Mouse (Mus musculus): ENCODE measurements at regions not wholly inside any gene's neighbourhood (a gene's known extent, or its start where the extent isn't known, plus 50 kb on each side); places are given as distances from the start of the nearest gene placed in this dataset.

- peak; percentile 87 to 95 for DNase-seq
- Histone ChIP-seq H3K27me3 (ENCODE audit: control insufficient read depth, insufficient read depth, low read length) (no peaks in the 10 kb centered on the region), H3K4me1 (ENCODE audit: control insufficient read depth, insufficient read depth, low read length) (peaks cover 30% of the 10 kb centered on the region), H3K27ac (ENCODE audit: insufficient read depth, low read length) (peak overlapping the region; percentile 87), H3K4me3 (replicated peaks; ENCODE audit: insufficient read depth, low read depth, low read length) (no peak overlapping the region)
- WGBS, result 19% methylated on average over 10 of the region's 10 CpGs
- TF ChIP-seq CTCF (IDR thresholded peaks at IDR 0.05; ENCODE audit: borderline replicate concordance, insufficient read depth, low read depth, low read length) (no peak), POLR2A (IDR thresholded peaks at IDR 0.05; ENCODE audit: borderline replicate concordance, insufficient read depth, low read length) (no peak)
Observed at GRCm38 (mm10) chr14:24793375-24794285, 306.7 kb downstream of the Rps24 start.

GRCm38 (mm10) chr14:24794359-24794845 is 307.5 kb downstream of the Rps24 start:
- no peak overlapping the region for H3K4me3 ChIP-seq (replicated peaks; ENCODE audit: insufficient read depth, low read depth, low read length)
- DNase-seq, result peak; percentile 30 to 40
- peak overlapping the region; percentile 58; the same call in 1 of the 2 replicates for H3K27ac ChIP-seq (ENCODE audit: insufficient read depth, low read length)
- H3K4me1 ChIP-seq (ENCODE audit: control insufficient read depth, insufficient read depth, low read length), result peaks cover 30% of the 10 kb centered on the region
- no peaks in the 10 kb centered on the region for H3K27me3 ChIP-seq (ENCODE audit: control insufficient read depth, insufficient read depth, low read length)
- TF ChIP-seq CTCF (IDR thresholded peaks at IDR 0.05; ENCODE audit: borderline replicate concordance, insufficient read depth, low read depth, low read length) (no peak), POLR2A (IDR thresholded peaks at IDR 0.05; ENCODE audit: borderline replicate concordance, insufficient read depth, low read length) (no peak)
- 66% methylated on average over 12 of the region's 12 CpGs for WGBS

GRCm38 (mm10) chr14:24797494-24797893 is 310.6 kb downstream of the Rps24 start:
- Histone ChIP-seq H3K27me3 (ENCODE audit: control insufficient read depth, insufficient read depth, low read length) (no peaks in the 10 kb centered on the region), H3K27ac (ENCODE audit: insufficient read depth, low read length) (no peak overlapping the region), H3K4me3 (replicated peaks; ENCODE audit: insufficient read depth, low read depth, low read length) (no peak overlapping the region), H3K4me1 (ENCODE audit: control insufficient read depth, insufficient read depth, low read length) (peaks cover 26% of the 10 kb centered on the region)
- DNase-seq, result no peak
- TF ChIP-seq POLR2A (IDR thresholded peaks at IDR 0.05; ENCODE audit: borderline replicate concordance, insufficient read depth, low read length), result no peak
- no peak for TF ChIP-seq CTCF (IDR thresholded peaks at IDR 0.05; ENCODE audit: borderline replicate concordance, insufficient read depth, low read depth, low read length)

- no peak overlapping the region for H3K4me3 ChIP-seq (replicated peaks; ENCODE audit: insufficient read depth, low read depth, low read length)
- TF ChIP-seq CTCF (IDR thresholded peaks at IDR 0.05; ENCODE audit: borderline replicate concordance, insufficient read depth, low read depth, low read length) (no peak), POLR2A (IDR thresholded peaks at IDR 0.05; ENCODE audit: borderline replicate concordance, insufficient read depth, low read length) (no peak)
- DNase-seq, result no peak
- no peak overlapping the region for H3K27ac ChIP-seq (ENCODE audit: insufficient read depth, low read length)
- H3K4me1 ChIP-seq (ENCODE audit: control insufficient read depth, insufficient read depth, low read length), result peaks cover 20% of the 10 kb centered on the region
- no peaks in the 10 kb centered on the region for H3K27me3 ChIP-seq (ENCODE audit: control insufficient read depth, insufficient read depth, low read length)
- WGBS, result 90% methylated on average over 4 of the region's 4 CpGs
Observed at GRCm38 (mm10) chr14:24798066-24798465, 311.1 kb downstream of the Rps24 start.

GRCm38 (mm10) chr14:24803001-24803655 is 316.2 kb downstream of the Rps24 start:
- Histone ChIP-seq H3K4me3 (replicated peaks; ENCODE audit: insufficient read depth, low read depth, low read length) (no peak overlapping the region), H3K27me3 (ENCODE audit: control insufficient read depth, insufficient read depth, low read length) (no peaks in the 10 kb centered on the region), H3K4me1 (ENCODE audit: control insufficient read depth, insufficient read depth, low read length) (no peaks in the 10 kb centered on the region), H3K27ac (ENCODE audit: insufficient read depth, low read length) (no peak overlapping the region)
- no peak for DNase-seq
- WGBS, result 80% methylated on average over 5 of the region's 5 CpGs
- TF ChIP-seq CTCF (IDR thresholded peaks at IDR 0.05; ENCODE audit: borderline replicate concordance, insufficient read depth, low read depth, low read length) (no peak), POLR2A (IDR thresholded peaks at IDR 0.05; ENCODE audit: borderline replicate concordance, insufficient read depth, low read length) (no peak)

GRCm38 (mm10) chr14:24807061-24807460 is 320.1 kb downstream of the Rps24 start:
- H3K4me1 ChIP-seq (ENCODE audit: control insufficient read depth, insufficient read depth, low read length), result no peaks in the 10 kb centered on the region; the same call in 1 of the 2 replicates
- 45% methylated on average over 7 of the region's 7 CpGs for WGBS
- no peak overlapping the region for H3K4me3 ChIP-seq (replicated peaks; ENCODE audit: insufficient read depth, low read depth, low read length)
- no peak for DNase-seq
- TF ChIP-seq POLR2A (IDR thresholded peaks at IDR 0.05; ENCODE audit: borderline replicate concordance, insufficient read depth, low read length) (no peak), CTCF (IDR thresholded peaks at IDR 0.05; ENCODE audit: borderline replicate concordance, insufficient read depth, low read depth, low read length) (no peak)
- H3K27ac ChIP-seq (ENCODE audit: insufficient read depth, low read length), result no peak overlapping the region
- H3K27me3 ChIP-seq (ENCODE audit: control insufficient read depth, insufficient read depth, low read length), result no peaks in the 10 kb centered on the region

- H3K4me3 ChIP-seq (replicated peaks; ENCODE audit: insufficient read depth, low read depth, low read length), result no peak overlapping the region
- no peaks in the 10 kb centered on the region for H3K27me3 ChIP-seq (ENCODE audit: control insufficient read depth, insufficient read depth, low read length)
- TF ChIP-seq POLR2A (IDR thresholded peaks at IDR 0.05; ENCODE audit: borderline replicate concordance, insufficient read depth, low read length), result no peak
- no peak for TF ChIP-seq CTCF (IDR thresholded peaks at IDR 0.05; ENCODE audit: borderline replicate concordance, insufficient read depth, low read depth, low read length)
- H3K27ac ChIP-seq (ENCODE audit: insufficient read depth, low read length), result no peak overlapping the region
- no peaks in the 10 kb centered on the region for H3K4me1 ChIP-seq (ENCODE audit: control insufficient read depth, insufficient read depth, low read length)
- WGBS, result 78% methylated on average over 13 of the region's 13 CpGs
- DNase-seq, result no peak
Observed at GRCm38 (mm10) chr14:24822876-24823567, 336.1 kb downstream of the Rps24 start.

All from cerebellum, adult 2 months (tissue).